Mouse (Mus musculus) frontal cortex, postnatal 25 days (tissue): Measurements from ENCODE around the gene Gpatch2.

ENCODE experiments used
- DNase-seq, 2 experiments: peaks; one replicate each; pipeline ENCODE4 v3.0.0; 2022; ENCODE audit warnings: low spot score in 2 of 2

Gene Gpatch2

GRCm38 (mm10) chr1:187369049-187369448, 153.7 kb downstream of the Gpatch2 start:
- DNase-seq = no peak

- no peak for DNase-seq
These were observed 158.2 kb downstream of the Gpatch2 start for GRCm38 (mm10) chr1:187373506-187373905.

- no peak for DNase-seq
These were observed 159.1 kb downstream of the Gpatch2 start for GRCm38 (mm10) chr1:187374418-187374817.

GRCm38 (mm10) chr1:187376946-187377671, 161.8 kb downstream of the Gpatch2 start:
- no peak for DNase-seq

- no peak for DNase-seq
These were observed 162.7 kb downstream of the Gpatch2 start for GRCm38 (mm10) chr1:187377865-187378524.

GRCm38 (mm10) chr1:187389476-187389875, 174.2 kb downstream of the Gpatch2 start:
- no peak for DNase-seq

DNA sequence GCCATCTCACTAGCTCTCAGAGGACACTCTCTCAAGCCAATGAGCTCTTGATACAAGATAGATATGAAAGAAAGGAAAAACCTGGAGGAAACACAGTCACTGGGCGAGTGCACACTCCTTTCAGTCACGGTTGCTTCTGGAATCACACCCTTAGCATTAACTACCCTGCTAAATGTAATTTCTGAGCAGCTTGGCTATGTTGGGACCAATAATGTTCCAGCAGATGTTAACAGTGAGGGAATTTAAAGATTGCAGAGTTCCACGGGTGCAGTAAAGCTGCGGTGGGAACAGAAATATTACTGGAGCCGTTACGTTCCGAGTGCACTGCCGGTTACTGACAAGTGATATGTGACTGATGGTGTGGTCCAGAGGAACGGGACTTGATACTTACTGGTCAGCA, 185.5 kb downstream of the Gpatch2 start:
- DNase-seq = no peak
